Mouse (Mus musculus): ENCODE data around the gene Baz2b. TPM values are rescaled to one million over a fixed set of nuclear protein-coding genes. Genes with fewer than 3 reads are reported as not detected.

Baz2b gene
- total RNA-seq, 2 experiments from 2014 or later, result 36.7 to 47.2 TPM

DNA sequence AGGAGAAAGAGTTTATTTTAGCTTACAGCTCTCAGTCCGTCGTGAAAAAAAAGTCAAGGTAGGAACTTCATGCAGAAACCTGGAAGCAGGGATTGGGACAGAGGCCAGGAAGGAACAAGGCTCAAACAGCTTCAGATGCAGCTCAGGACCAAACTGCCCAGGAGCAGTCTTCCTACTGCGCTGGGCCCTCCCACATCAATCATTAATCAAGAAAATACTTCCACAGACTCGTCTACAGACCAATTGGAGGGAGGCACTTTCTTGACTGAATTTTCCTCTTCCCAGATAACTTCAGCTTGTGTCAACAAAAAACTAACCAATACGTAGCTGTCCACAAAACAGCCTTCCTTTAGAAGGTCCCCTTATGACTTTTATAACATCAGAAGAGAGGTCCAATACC lies 144.2 kb downstream of the Baz2b start:
- DNase-seq, result no peak
- intact Hi-C loops (cut with DNase I), result no loop called here

- DNase-seq, result no peak
- intact Hi-C loops (cut with DNase I), result no loop called here
Measured at GRCm38 (mm10) chr2:60060185-60060775, 149.4 kb downstream of the Baz2b start.

- intact Hi-C loops (cut with DNase I), result no loop called here
- DNase-seq, result no peak
Measured at GRCm38 (mm10) chr2:60059300-60059699, 150.3 kb downstream of the Baz2b start.

DNA sequence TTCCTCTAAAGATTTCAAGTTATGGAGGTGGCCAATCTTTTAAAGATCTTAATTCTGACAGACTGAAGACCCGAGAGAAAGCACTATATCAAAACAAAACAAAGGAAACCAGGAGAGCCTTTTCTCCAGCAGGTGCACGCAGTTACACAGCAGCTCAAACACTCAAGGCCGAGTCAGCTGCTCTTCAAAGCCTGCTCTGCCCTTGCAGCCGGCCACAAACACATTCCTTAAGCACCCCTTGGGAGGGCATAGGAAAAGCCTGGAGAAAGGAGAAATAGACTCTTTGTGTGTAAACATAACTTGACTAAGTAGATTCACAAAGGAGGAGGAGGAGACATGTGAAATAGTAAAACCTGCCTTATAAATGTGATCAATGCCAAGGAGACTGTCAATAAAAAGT lies 153.6 kb downstream of the Baz2b start:
- no peak for DNase-seq
- intact Hi-C loops (cut with DNase I), result no loop called here

- intact Hi-C loops (cut with DNase I), result no loop called here
Measured at GRCm38 (mm10) chr2:60054808-60055535, 154.7 kb downstream of the Baz2b start.

DNA sequence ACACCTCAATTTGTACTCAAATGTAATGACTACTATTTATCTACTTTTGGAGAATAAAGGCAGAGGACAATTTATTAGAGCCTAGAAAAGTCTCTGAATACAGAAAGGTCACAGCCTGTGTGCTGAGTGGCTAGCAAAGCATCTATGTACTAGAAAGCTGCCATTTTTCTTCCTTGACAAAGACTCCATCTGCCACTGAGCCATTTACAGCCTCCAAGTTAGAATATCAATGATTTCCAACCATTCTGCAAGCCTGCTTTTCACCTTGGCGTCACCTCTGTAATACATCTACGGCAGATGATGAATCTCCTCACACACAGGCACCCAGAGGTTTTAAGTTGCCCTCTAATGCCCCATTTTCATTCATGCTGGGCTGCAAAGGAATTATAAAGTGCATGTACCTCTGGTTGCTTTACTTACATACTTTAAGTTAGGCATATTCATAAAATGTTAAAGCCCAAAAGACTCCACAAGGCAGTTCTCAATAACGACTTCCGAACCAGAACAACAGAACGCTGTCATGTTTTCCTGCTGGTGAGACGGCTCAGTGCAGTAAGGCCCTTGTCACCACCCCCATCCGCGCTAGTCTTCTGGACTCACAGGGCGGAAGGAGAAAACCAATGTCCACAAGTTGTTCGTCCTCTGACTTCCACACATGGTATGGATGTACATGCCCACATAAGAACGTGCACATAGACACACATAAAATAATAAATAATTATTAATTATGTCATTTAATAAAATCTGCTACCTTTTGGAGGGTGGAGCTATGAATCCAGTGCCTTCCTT lies 156.2 kb downstream of the Baz2b start:
- intact Hi-C loops (cut with DNase I), result no loop called here
- no peak for DNase-seq

More at GRCm38 (mm10) chr2:60054808-60055535, 154.7 kb downstream of the Baz2b start:
- no peak for DNase-seq

DNA sequence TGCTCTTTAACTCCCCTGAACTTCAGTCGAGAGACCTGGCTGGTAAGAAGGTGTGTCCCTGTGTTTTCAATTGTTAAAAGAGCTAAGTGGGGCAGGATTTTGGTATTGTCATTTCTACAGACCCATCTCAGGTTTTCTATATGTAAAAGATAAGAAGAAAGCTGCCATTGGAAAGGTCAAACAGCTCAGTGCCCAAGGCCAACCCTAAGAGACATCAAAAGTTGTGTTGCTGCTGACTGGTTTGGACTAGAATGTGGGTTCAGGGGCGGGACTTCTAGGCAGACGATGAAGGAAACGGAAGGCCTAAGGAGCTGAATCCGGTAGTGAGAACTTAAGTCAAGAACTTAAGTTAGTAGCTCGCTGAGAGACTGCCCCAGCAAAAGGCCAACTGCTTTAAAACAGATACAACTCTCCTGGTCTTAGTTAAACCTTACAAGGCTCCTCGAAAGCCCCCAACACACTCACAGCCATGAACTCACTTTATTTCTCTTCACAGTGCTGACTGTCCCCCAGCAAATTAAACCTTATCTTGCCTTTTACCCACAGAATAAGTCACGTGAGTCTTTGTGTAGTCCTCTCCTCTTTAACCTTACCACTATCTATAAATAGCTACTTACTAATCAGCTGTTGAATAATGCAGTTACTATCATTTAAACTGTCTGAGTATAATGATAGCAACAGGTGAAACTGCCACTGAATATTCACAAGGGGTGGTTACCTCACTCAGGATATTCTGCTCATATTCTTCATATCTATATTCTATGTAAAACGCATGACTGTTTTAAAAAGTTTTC lies 158.8 kb downstream of the Baz2b start:
- intact Hi-C loops (cut with DNase I), result no loop called here

GRCm38 (mm10) chr2:60049889-60050288 lies 159.8 kb downstream of the Baz2b start:
- no peak for DNase-seq
- intact Hi-C loops (cut with DNase I), result no loop called here

More for the DNA sequence above, 158.8 kb downstream of the Baz2b start:
- DNase-seq, result no peak

DNA sequence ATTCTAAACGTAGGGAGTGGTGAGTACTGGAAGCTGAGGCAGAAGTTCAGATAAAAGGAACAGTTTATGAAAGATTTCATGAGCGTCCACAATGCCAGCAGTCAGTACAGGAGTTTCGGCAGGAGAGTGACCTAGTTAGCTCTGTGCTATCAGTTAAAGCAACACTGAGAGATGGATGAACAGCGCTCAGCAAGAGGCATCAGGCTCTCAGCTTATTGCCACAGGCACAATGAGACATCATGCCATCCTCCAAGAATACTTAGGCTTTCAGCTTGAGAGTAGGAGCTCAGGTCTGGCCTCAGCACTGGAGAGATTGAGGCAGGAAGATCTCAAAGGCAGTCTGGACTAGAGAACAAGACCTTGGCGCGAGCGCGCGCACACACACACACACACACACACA lies 160.3 kb downstream of the Baz2b start:
- DNase-seq, result no peak
- intact Hi-C loops (cut with DNase I), result no loop called here

DNA sequence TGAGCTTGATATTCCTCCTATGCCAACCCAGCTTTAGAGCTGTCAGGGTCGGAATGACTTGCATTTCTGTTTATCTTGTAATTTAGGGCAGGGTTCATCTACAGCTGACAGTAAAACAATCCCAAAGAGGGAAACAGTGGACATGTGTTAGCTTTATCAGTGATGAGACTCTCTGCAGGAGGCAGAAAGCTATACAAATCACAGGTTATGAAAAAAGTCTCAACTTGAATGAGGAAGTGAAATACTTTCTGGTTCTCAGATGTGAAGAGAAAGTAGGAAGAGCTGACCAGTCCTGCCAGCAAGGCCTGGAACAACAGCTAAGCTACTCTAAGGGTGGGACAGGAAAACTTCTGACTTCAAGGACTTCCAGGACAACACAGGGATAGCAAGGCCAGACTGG lies 163.6 kb downstream of the Baz2b start:
- DNase-seq, result peak; percentile 17 to 26
- intact Hi-C loops (cut with DNase I), result no loop called here

GRCm38 (mm10) chr2:60044988-60045387 lies 164.7 kb downstream of the Baz2b start:
- intact Hi-C loops (cut with DNase I), result loop anchor here (5.0 kb wide), 1 partner anchor 162 kb away; the partner anchor contains the start of genes Baz2b and March7
- DNase-seq, result no peak

GRCm38 (mm10) chr2:60044540-60044939 lies 165.1 kb downstream of the Baz2b start:
- DNase-seq, result no peak
- intact Hi-C loops (cut with DNase I), result loop anchor here (5.0 kb wide), 1 partner anchor 163 kb away; the partner anchor contains the start of genes Baz2b and March7

GRCm38 (mm10) chr2:60042699-60043098 lies 166.9 kb downstream of the Baz2b start:
- intact Hi-C loops (cut with DNase I), result loop anchor here (5.0 kb wide), 1 partner anchor 165 kb away; the partner anchor contains the start of genes Baz2b and March7
- no peak for DNase-seq

GRCm38 (mm10) chr2:60041485-60042274 lies 168.0 kb downstream of the Baz2b start:
- intact Hi-C loops (cut with DNase I), result loop anchor here (5.0 kb wide), 1 partner anchor 166 kb away; the partner anchor contains the start of genes Baz2b and March7

GRCm38 (mm10) chr2:60040162-60040561 lies 169.5 kb downstream of the Baz2b start:
- intact Hi-C loops (cut with DNase I), result loop anchor here (5.0 kb wide), 1 partner anchor 167 kb away; the partner anchor contains the start of genes Baz2b and March7

More at GRCm38 (mm10) chr2:60041485-60042274, 168.0 kb downstream of the Baz2b start:
- no peak for DNase-seq

GRCm38 (mm10) chr2:60037011-60037551 lies 172.6 kb downstream of the Baz2b start:
- intact Hi-C loops (cut with DNase I), result loop anchor here (2.0 kb wide), 1 partner anchor 88 kb away; no protein-coding TSS in a partner anchor
- DNase-seq, result peak; percentile 39 to 41

More at GRCm38 (mm10) chr2:60040162-60040561, 169.5 kb downstream of the Baz2b start:
- DNase-seq, result no peak

GRCm38 (mm10) chr2:60036361-60036760 lies 173.3 kb downstream of the Baz2b start:
- intact Hi-C loops (cut with DNase I), result loop anchor here (2.0 kb wide), 1 partner anchor 88 kb away; no protein-coding TSS in a partner anchor
- no peak for DNase-seq

DNA sequence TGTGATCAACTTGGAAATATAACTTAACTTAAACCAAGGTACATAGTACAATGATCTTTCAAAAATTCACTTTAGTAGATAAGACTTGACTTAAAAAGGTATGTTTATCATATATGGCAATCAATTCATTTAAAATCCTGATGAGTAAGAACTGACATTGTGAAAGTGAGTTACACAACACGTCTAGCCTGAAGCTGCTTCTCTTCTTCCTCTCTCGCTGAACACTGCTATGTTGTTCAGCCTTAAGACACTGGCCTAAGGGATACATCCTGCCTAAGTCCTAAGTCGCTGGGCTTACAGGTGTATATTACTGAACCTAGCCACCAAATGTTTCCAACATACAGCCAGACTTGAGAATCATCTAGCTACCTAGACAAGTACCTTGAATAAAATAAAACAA lies 178.6 kb downstream of the Baz2b start:
- intact Hi-C loops (cut with DNase I), result no loop called here
- no peak for DNase-seq

DNA sequence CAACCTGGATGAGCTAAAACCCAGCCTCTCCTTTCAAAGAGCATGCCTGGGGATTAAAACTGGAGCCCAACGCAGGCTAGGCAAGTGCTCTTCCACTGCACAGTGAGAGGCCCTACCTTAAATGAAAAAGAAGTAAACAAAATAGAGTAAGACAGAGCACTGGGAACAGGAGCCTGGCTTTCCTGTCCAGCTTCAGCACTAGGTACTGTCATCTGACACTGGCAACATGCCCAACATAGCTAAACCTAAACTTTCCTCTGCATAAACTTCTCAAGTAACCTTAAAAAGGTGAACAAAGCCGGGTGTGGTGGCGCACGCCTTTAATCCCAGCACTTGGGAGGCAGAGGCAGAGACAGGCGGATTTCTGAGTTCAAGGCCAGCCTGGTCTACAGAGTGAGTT lies 180.6 kb downstream of the Baz2b start:
- DNase-seq, result no peak
- intact Hi-C loops (cut with DNase I), result no loop called here

Data from heart, postnatal 36 days (tissue).